Mouse (Mus musculus) lung, embryonic 16.5 days (tissue): ENCODE results near the gene Akap12. TPM values are rescaled to one million over a fixed set of nuclear protein-coding genes. Genes with fewer than 3 reads are reported as not detected.

Experiments used
- ATAC-seq: fragments of 200-750 bp; cut with Nextera tagmentation; 2 replicates; pipeline ENCODE4 v1.8.0; 2017; ENCODE audit warnings: low read depth, mild to moderate bottlenecking, moderate library complexity
- H3K27ac ChIP-seq: fragments of 300-500 bp; sonication (generic); 2 replicates; pipeline ENCODE4 v1.5.1; 2014; ENCODE audit warnings: mild to moderate bottlenecking, control low read depth, low read length
- H3K27me3 ChIP-seq: fragments of 300-500 bp; sonication (generic); 2 replicates; pipeline ENCODE4 v1.6.1; 2014; ENCODE audit warnings: low read depth, low read length, mixed read lengths; ENCODE audit not compliant: control insufficient read depth, insufficient read depth
- H3K36me3 ChIP-seq: fragments of 300-500 bp; sonication (generic); 2 replicates; pipeline ENCODE4 v1.6.1; 2014; ENCODE audit warnings: low read length; ENCODE audit not compliant: control insufficient read depth, insufficient read depth
- H3K4me1 ChIP-seq: fragments of 300-500 bp; sonication (generic); replicated peaks from 2 replicates; pipeline ENCODE4 v1.6.1; 2014; ENCODE audit warnings: low read length, mixed read lengths; ENCODE audit not compliant: control insufficient read depth, insufficient read depth
- H3K4me2 ChIP-seq: fragments of 300-500 bp; sonication (generic); 2 replicates; pipeline ENCODE4 v1.6.1; 2014; ENCODE audit warnings: low read depth, low read length, control low read depth
- H3K4me3 ChIP-seq: fragments of 300-500 bp; sonication (generic); 2 replicates; pipeline ENCODE4 v1.5.1; 2014; ENCODE audit warnings: mild to moderate bottlenecking, low read length, control low read depth
- H3K9ac ChIP-seq: fragments of 300-500 bp; sonication (generic); 2 replicates; pipeline ENCODE4 v1.6.1; 2014; ENCODE audit warnings: low read length, control low read depth
- H3K9me3 ChIP-seq: fragments of 300-500 bp; sonication (generic); 2 replicates; pipeline ENCODE4 v1.6.1; 2016; ENCODE audit warnings: low read length; ENCODE audit not compliant: control insufficient read depth
- WGBS: fragments of 180-500 bp; shearing (Covaris S2); extraction: QIAGEN DNeasy Blood & Tissue Kit; methylation state at CpG from one replicate; pipeline ENCODE4 v1.1.7; 2014; 5-methylcytosine and 5-hydroxymethylcytosine counted together
- polyA plus RNA-seq: library from polyadenylated mRNA; unstranded; fragments of >200 nt; fragmentation: Nextera tagmentation; extraction: Ambion mirVana; gene quantifications from 2 replicates; pipeline ENCODE4 v1.2.1, GENCODE M21; 2015

The Akap12 gene
- polyA plus RNA-seq, 1 experiment from 2014 or later: 76.2 TPM

DNA sequence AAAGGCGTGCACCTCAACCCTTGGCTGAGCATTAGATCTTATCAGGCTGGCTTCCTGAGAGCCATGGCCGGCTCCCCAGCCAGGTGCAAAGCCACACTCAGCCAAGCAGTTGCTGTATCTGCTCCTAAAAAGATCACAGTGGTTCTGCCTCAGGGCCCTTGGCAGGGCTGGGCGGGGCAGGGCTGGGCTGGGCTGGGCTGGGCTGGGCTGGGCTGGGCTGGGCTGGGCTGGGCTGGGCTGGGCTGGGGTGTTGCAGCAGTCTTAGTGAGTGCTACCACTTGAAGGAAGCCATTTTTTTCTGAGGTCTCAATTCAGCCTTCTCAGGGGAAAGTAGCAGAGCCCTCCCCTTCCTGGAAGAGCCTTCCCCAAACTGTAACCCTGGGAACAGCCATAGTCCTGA lies 15.5 kb upstream of the Akap12 start:
- 83% methylated on average over 3 of the region's 3 CpGs for WGBS
- Histone ChIP-seq H3K9me3 (no peaks in the 10 kb centered on the region), H3K4me2 (no peak overlapping the region), H3K27me3 (no peaks in the 10 kb centered on the region), H3K36me3 (no peaks in the 10 kb centered on the region), H3K4me3 (no peak overlapping the region), H3K27ac (no peak overlapping the region), H3K4me1 (no peaks in the 10 kb centered on the region), H3K9ac (no peak overlapping the region)
- ATAC-seq: no peak

DNA sequence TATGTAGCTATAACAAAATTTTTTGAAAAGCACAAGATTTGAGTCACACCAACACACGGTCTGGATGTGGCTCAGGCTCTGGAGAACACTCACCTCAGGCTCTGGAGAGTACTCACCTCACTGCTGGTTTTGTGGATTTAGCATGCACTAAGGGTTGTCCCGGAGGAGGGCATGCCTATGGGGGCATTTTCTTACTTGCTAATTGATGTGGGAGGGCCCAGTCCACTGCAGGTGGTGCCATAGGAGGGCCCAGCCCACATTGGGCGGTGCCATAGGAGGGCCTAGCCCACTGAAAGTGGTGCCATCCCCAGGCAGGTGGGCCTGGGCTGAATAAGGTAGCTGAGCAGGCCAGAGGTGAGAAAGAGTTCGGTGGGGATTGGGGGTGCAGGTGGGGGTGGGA lies 12.6 kb upstream of the Akap12 start:
- H3K9me3 ChIP-seq: no peaks in the 10 kb centered on the region
- no peak overlapping the region for H3K4me3 ChIP-seq
- no peaks in the 10 kb centered on the region for H3K4me1 ChIP-seq
- H3K9ac ChIP-seq: no peak overlapping the region
- no peak overlapping the region for H3K4me2 ChIP-seq
- WGBS: 69% methylated on average over 4 of the region's 4 CpGs
- no peaks in the 10 kb centered on the region for H3K36me3 ChIP-seq
- no peaks in the 10 kb centered on the region for H3K27me3 ChIP-seq
- ATAC-seq: no peak
- H3K27ac ChIP-seq: no peak overlapping the region

- no peaks in the 10 kb centered on the region for H3K27me3 ChIP-seq
- no peak for ATAC-seq
- no peaks in the 10 kb centered on the region for H3K36me3 ChIP-seq
- H3K27ac ChIP-seq: no peak overlapping the region
- H3K4me1 ChIP-seq: no peaks in the 10 kb centered on the region
- WGBS: 56% methylated on average over 5 of the region's 5 CpGs
- no peak overlapping the region for H3K4me3 ChIP-seq
- no peaks in the 10 kb centered on the region for H3K9me3 ChIP-seq
- no peak overlapping the region for H3K4me2 ChIP-seq
- H3K9ac ChIP-seq: no peak overlapping the region
Observed at GRCm38 (mm10) chr10:4254459-4254858, 11.7 kb upstream of the Akap12 start.

DNA sequence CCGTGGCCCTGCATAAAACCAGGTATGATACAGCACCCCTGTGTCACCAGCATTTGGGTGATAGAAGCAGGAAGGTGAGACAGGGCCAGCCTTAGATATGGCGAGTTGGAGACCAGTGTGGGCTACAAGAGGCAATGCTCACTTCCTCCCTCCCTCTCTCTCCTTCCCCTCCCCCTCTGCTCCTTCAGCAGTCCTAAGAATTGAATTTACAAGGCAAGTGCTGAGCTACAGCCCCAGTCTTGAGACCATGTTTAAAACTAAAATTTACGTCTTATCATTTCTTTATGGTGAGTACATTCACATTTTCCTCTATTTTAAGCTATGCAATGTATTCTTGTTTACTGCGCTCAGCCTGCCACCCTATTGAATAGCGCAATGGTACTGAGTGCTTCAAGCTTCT lies 5.3 kb upstream of the Akap12 start:
- 68% methylated on average over 5 of the region's 5 CpGs for WGBS
- no peak for ATAC-seq
- no peak overlapping the region for H3K27ac ChIP-seq
- no peak overlapping the region for H3K4me3 ChIP-seq
- H3K9ac ChIP-seq: no peak overlapping the region
- H3K4me1 ChIP-seq: peaks cover 5% of the 10 kb centered on the region
- no peaks in the 10 kb centered on the region for H3K27me3 ChIP-seq
- H3K36me3 ChIP-seq: no peaks in the 10 kb centered on the region
- H3K9me3 ChIP-seq: no peaks in the 10 kb centered on the region
- H3K4me2 ChIP-seq: no peak overlapping the region

DNA sequence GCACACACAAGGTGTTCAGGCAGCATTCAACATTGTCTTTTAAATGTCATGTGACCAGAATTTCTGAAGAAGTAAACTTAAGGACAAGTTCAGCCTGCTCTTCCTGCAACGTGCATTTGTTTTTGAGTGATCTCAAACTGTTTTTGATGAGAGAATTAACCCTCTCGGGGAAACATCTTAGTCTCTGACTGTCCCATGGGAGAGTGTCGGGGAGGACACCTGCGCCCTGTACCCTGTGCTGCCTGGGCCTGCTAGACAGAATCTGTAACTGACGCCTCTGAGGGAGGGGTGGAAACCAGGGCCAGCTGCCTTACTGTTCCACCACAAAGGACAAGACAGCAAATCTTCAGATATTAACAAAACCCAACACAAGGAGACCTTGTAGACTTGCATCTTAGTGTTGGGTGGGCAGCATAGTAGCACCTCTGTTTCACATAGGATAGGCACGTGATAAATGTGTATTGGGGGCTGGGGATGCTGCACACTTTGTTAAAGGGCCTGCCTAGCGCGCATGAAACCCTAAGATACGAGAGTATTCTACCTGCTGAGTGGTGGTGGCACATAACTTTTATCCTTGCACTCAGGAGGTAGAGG lies 4.7 kb upstream of the Akap12 start:
- WGBS: 75% methylated on average over 9 of the region's 9 CpGs

GRCm38 (mm10) chr10:4265641-4266040 lies 539 bp upstream of the Akap12 start:
- WGBS: 9% methylated on average over 13 of the region's 13 CpGs
- Histone ChIP-seq H3K9ac (peak overlapping the region; percentile 75), H3K4me2 (peak overlapping the region; percentile 97), H3K4me1 (peaks cover 10% of the 10 kb centered on the region), H3K4me3 (peak overlapping the region; percentile 74), H3K27ac (no peak overlapping the region), H3K9me3 (no peaks in the 10 kb centered on the region), H3K27me3 (no peaks in the 10 kb centered on the region), H3K36me3 (no peaks in the 10 kb centered on the region)
- no peak for ATAC-seq

More for the DNA sequence above, 4.7 kb upstream of the Akap12 start:
- Histone ChIP-seq H3K4me2 (no peak overlapping the region), H3K4me1 (peaks cover 6% of the 10 kb centered on the region), H3K9ac (no peak overlapping the region), H3K27ac (no peak overlapping the region), H3K36me3 (no peaks in the 10 kb centered on the region), H3K4me3 (no peak overlapping the region), H3K27me3 (no peaks in the 10 kb centered on the region), H3K9me3 (no peaks in the 10 kb centered on the region)
- ATAC-seq: no peak

DNA sequence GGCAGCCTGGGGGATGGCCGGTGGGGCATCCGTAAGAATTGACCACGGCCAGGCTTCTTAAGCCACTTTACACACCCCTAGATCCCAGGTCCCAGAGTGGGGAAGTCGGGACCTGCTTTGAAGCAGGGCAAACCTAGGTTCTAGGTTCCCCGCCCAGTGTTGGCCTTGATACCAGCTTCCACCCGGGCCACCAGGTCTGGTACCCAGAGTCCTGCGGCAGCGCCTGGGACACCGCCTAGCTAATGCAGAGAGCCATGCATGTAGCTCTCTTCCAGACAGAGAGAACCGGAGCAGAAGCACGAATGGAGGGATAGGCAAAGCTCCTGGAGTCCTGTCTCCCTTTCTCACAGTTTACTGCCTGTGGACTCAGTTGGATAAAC lies 741 bp downstream of the Akap12 start:
- peak; percentile 43; the same call in 1 of the 2 replicates for ATAC-seq
- Histone ChIP-seq H3K4me1 (peaks cover 10% of the 10 kb centered on the region), H3K4me3 (peak overlapping the region; percentile 74), H3K4me2 (peak overlapping the region; percentile 97), H3K9ac (peak overlapping the region; percentile 75), H3K9me3 (no peaks in the 10 kb centered on the region), H3K27me3 (no peaks in the 10 kb centered on the region), H3K27ac (peak overlapping the region; percentile 12; the same call in 1 of the 2 replicates), H3K36me3 (no peaks in the 10 kb centered on the region)
- WGBS: 1% methylated on average over 11 of the region's 11 CpGs

- H3K36me3 ChIP-seq: no peaks in the 10 kb centered on the region
- H3K27ac ChIP-seq: no peak overlapping the region
- no peaks in the 10 kb centered on the region for H3K9me3 ChIP-seq
- H3K9ac ChIP-seq: peak overlapping the region; percentile 75
- no peaks in the 10 kb centered on the region for H3K27me3 ChIP-seq
- H3K4me2 ChIP-seq: peak overlapping the region; percentile 97
- H3K4me1 ChIP-seq: peaks cover 10% of the 10 kb centered on the region
- H3K4me3 ChIP-seq: peak overlapping the region; percentile 74
- WGBS: 66% methylated on average over 7 of the region's 7 CpGs
- no peak for ATAC-seq
Observed at GRCm38 (mm10) chr10:4267481-4267880, 1.3 kb downstream of the Akap12 start.

GRCm38 (mm10) chr10:4268140-4268539 lies 2.0 kb downstream of the Akap12 start:
- Histone ChIP-seq H3K9ac (no peak overlapping the region), H3K9me3 (no peaks in the 10 kb centered on the region), H3K36me3 (no peaks in the 10 kb centered on the region), H3K27ac (no peak overlapping the region), H3K4me3 (no peak overlapping the region), H3K27me3 (no peaks in the 10 kb centered on the region), H3K4me1 (peaks cover 10% of the 10 kb centered on the region), H3K4me2 (no peak overlapping the region)
- WGBS: 92% methylated on average over 7 of the region's 7 CpGs
- ATAC-seq: no peak

DNA sequence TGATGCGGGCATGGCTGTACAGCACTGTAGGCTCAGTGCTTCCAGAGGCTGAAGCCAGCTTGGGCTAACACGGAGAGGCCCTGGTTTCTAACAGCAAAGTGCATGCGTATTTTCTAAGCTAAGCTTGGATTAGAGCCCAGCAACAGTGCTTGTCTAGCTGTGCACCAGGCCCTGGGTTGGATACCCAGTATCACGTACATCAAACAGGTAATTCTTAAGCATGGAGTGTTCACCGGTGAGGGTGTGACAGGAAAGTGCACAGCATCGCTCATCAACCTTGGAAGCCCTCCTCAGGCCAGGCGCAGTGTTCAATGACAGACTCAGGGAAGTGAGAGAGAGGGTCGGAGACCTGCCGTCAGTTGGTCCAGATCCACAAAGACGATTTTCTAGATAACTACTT lies 9.4 kb downstream of the Akap12 start:
- no peak overlapping the region for H3K4me2 ChIP-seq
- ATAC-seq: no peak
- H3K36me3 ChIP-seq: no peaks in the 10 kb centered on the region
- peaks cover 6% of the 10 kb centered on the region for H3K4me1 ChIP-seq
- 84% methylated on average over 10 of the region's 10 CpGs for WGBS
- H3K4me3 ChIP-seq: no peak overlapping the region
- H3K9me3 ChIP-seq: no peaks in the 10 kb centered on the region
- no peak overlapping the region for H3K9ac ChIP-seq
- no peaks in the 10 kb centered on the region for H3K27me3 ChIP-seq
- H3K27ac ChIP-seq: no peak overlapping the region
